Mouse (Mus musculus): ENCODE results near the gene Gm906. TPM values are rescaled to one million over a fixed set of nuclear protein-coding genes. Genes with fewer than 3 reads are reported as not detected.
"Not testable (repeated sequence)": the region's sequence is repeated elsewhere in the genome, so short reads cannot be mapped to it uniquely, and the experiment has no call there.

Gm906 gene
- not detected in 2 replicates for polyA plus RNA-seq (2016; fragmentation: Nextera tagmentation; extraction: Ambion mirVana)

DNA sequence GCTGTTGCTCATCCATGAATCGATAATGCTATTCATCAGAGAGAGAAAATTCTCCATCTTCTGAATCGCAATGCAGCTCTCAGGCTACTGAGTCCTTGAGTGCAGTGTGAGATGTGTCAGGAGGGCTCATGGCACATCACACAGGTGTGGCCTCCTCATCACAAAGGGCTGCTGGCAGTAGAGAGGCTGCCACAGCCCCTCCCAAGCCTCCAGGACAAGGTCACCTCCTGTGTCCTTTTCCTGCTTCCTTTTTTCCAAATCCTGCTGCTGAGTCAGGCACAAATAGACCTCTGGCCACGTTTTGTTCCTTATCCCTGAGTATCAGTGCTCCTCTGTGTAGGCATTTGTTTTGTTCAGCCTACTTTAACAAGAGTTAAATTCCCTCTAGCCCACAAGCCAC is at the start of gene Gm906:
Gm906 (minus strand) TSS at position 101 of the 400 bp plus-strand sequence.
- H3K9me3 ChIP-seq; H3K27ac ChIP-seq (replicated peaks); H3K27me3 ChIP-seq; H3K4me1 ChIP-seq; H3K36me3 ChIP-seq; ATAC-seq (ENCODE audit: low FRiP score, low read depth); H3K4me3 ChIP-seq; H3K4me2 ChIP-seq (replicated peaks); H3K9ac ChIP-seq (replicated peaks): not testable (repeated sequence)
- WGBS: 67% methylated on average over 3 of the region's 3 CpGs

DNA sequence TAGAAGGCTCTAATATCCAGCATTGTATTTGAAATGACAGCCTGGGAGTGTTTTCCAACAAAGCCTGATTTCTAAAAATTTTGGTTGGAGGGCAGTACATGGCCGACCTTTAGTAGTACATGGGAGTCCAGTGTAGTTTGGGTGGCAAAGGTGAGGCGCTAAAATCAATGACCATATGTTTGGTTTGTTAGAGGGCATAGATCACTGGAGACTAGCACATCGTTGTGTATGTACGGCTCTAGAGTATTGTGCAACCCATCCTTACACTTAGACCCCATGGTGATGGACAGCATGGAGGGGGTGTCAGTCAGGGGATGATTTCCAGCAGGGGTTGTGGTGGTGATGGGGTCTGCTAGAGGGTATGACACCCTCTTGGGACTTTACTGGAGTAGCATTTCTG is 33.2 kb upstream of the Gm906 start:
- H3K27ac ChIP-seq (replicated peaks); H3K27me3 ChIP-seq; H3K4me3 ChIP-seq; H3K9me3 ChIP-seq; H3K36me3 ChIP-seq; H3K4me1 ChIP-seq; H3K9ac ChIP-seq (replicated peaks); ATAC-seq (ENCODE audit: low FRiP score, low read depth); H3K4me2 ChIP-seq (replicated peaks): not testable (repeated sequence)
- WGBS: 77% methylated on average over 2 of the region's 4 CpGs

DNA sequence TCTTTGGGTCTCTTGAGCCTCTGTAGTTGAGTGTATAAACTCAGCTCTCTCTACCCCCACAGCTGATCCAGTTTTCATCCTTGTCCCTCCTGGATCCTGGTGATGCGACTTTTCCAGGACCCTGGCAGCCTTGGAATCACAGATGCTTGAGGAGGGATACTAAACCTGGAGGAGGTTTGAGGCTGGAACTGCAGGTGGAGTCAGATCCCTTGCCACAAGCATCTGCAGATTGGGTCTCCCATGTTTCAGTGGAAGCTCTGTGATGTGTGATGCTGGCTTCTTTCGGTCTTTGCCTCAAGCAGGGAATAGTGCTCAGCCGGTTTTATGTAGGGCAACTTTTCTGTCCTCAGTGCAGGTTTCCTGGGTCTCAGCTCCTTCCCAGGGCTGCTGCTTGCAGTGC is 13.6 kb downstream of the Gm906 start:
- ATAC-seq (ENCODE audit: low FRiP score, low read depth): no peak

GRCm38 (mm10) chr13:50211842-50212241 is 38.3 kb downstream of the Gm906 start:
- not testable (repeated sequence) for H3K4me3 ChIP-seq; ATAC-seq (ENCODE audit: low FRiP score, low read depth); H3K27ac ChIP-seq (replicated peaks); H3K36me3 ChIP-seq; H3K4me2 ChIP-seq (replicated peaks); H3K9ac ChIP-seq (replicated peaks); H3K4me1 ChIP-seq; H3K27me3 ChIP-seq; H3K9me3 ChIP-seq
- WGBS: 0% methylated on average over 1 of the region's 1 CpGs

More for the DNA sequence above, 13.6 kb downstream of the Gm906 start:
- 91% methylated on average over 3 of the region's 3 CpGs for WGBS
- no peaks in the 10 kb centered on the region for H3K4me1 ChIP-seq
- no peak overlapping the region for H3K4me2 ChIP-seq (replicated peaks)
- no peaks in the 10 kb centered on the region for H3K9me3 ChIP-seq
- H3K4me3 ChIP-seq: no peak overlapping the region
- H3K9ac ChIP-seq (replicated peaks): no peak overlapping the region
- no peaks in the 10 kb centered on the region for H3K27me3 ChIP-seq
- no peak overlapping the region for H3K27ac ChIP-seq (replicated peaks)
- H3K36me3 ChIP-seq: no peaks in the 10 kb centered on the region

DNA sequence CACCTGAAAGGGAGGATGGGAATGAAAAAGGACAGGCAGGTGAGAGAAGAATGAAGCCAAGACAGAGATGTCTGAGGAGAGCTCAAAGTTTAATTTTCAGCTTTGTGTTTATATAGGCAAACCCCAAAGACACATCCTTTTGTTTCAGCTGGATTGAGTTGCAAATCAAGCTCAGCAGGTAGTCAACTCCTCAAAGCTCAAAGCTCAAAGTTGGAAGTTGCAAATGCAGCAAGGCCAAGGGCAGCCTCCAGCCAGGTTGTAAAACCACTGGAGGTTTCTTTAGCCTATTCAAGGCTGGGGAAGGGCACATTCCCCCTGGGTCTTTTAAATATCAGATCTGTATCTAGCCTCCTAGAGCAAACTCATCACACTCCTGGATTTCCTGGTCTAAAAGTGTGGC is 39.9 kb downstream of the Gm906 start:
- not testable (repeated sequence) for H3K4me2 ChIP-seq (replicated peaks); ATAC-seq (ENCODE audit: low FRiP score, low read depth); H3K9ac ChIP-seq (replicated peaks); H3K27ac ChIP-seq (replicated peaks); H3K4me1 ChIP-seq; H3K27me3 ChIP-seq; H3K36me3 ChIP-seq; H3K4me3 ChIP-seq; H3K9me3 ChIP-seq

DNA sequence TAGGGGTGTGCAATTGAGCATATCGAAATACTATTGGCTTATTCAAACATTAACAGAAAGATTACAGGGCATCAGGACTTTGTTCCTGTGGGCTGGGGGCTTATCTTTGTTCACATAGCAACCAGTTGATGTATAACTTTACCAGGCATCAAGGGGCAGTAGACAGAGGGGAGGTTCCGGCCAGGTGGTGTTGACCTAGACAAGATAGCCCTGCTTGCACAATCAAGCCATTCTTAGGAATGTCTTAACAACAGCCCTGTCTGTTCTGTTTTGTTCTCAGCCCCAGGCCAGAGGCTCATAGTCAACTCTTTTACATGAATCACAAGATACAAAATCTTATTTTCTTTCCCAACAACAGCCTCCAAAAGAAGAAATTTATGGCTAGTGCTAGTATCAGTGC is 40.5 kb downstream of the Gm906 start:
- not testable (repeated sequence) for H3K4me3 ChIP-seq; H3K9ac ChIP-seq (replicated peaks); H3K4me2 ChIP-seq (replicated peaks); H3K4me1 ChIP-seq; H3K27me3 ChIP-seq; H3K27ac ChIP-seq (replicated peaks); H3K9me3 ChIP-seq; ATAC-seq (ENCODE audit: low FRiP score, low read depth); H3K36me3 ChIP-seq
- WGBS: 88% methylated on average over 2 of the region's 2 CpGs

- no peak for ATAC-seq (ENCODE audit: low FRiP score, low read depth)
- WGBS: 87% methylated on average over 12 of the region's 12 CpGs
Measured at GRCm38 (mm10) chr13:50207966-50208365, 42.1 kb downstream of the Gm906 start.

GRCm38 (mm10) chr13:50196831-50197230 is 53.3 kb downstream of the Gm906 start:
- H3K9me3 ChIP-seq; H3K27ac ChIP-seq (replicated peaks); ATAC-seq (ENCODE audit: low FRiP score, low read depth); H3K4me3 ChIP-seq; H3K9ac ChIP-seq (replicated peaks); H3K36me3 ChIP-seq; H3K27me3 ChIP-seq; H3K4me2 ChIP-seq (replicated peaks); H3K4me1 ChIP-seq: not testable (repeated sequence)

More at GRCm38 (mm10) chr13:50207966-50208365, 42.1 kb downstream of the Gm906 start:
- H3K4me1 ChIP-seq: no peaks in the 10 kb centered on the region
- H3K9ac ChIP-seq (replicated peaks): no peak overlapping the region
- no peak overlapping the region for H3K27ac ChIP-seq (replicated peaks)
- no peak overlapping the region for H3K4me3 ChIP-seq
- no peaks in the 10 kb centered on the region for H3K36me3 ChIP-seq
- no peak overlapping the region for H3K4me2 ChIP-seq (replicated peaks)
- no peaks in the 10 kb centered on the region for H3K27me3 ChIP-seq
- no peaks in the 10 kb centered on the region for H3K9me3 ChIP-seq

Small RNA genes within 50 kb of the gene (microRNA-seq; reads per million reads assigned to microRNA genes)
- gene Gm24017: not detected

Other genes with a start within 250 kb of the Gm906 start
- 33.6 and 36.4 TPM in 2 replicates for gene Fbxw17, start 167.6 kb upstream of the Gm906 start, polyA plus RNA-seq (2016; fragmentation: Nextera tagmentation; extraction: Ambion mirVana)
- not detected in 2 replicates for gene Gm47429, start 193.6 kb upstream of the Gm906 start, polyA plus RNA-seq (2016; fragmentation: Nextera tagmentation; extraction: Ambion mirVana)
- not detected in 2 replicates for gene Nutm2, start 217.0 kb upstream of the Gm906 start, polyA plus RNA-seq (2016; fragmentation: Nextera tagmentation; extraction: Ambion mirVana)

Measured in midbrain, embryonic 12.5 days (tissue).